Mouse (Mus musculus): ENCODE results near the gene Tbc1d21.
A peak's percentile ranks its signal among the peaks of the same experiment; 100 is the strongest.

Tbc1d21 gene

DNA sequence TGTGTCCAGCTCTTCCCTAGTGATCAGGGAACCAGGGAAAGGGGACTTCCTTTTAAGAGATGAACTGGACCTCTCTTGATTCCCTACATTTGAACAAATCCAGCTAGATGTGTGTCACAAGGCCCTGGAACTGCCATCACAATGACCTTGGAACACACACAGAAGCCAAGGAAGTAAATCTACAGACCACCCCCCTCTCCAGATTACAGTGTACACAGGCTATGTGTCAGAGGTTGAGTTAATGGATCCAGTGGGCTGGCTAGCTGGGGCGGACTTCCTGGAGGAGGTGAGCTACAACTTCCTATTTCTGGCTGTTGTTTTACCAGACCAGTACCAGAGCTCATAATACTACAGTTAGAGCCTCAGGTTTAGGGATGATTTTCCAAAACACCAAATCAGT, at the start of gene Tbc1d21:
Gene Tbc1d21 (minus strand): TSS at position 101 of the 400 bp plus-strand sequence.
- no peak for DNase-seq (ENCODE audit: low spot score in 2 of 2)

DNA sequence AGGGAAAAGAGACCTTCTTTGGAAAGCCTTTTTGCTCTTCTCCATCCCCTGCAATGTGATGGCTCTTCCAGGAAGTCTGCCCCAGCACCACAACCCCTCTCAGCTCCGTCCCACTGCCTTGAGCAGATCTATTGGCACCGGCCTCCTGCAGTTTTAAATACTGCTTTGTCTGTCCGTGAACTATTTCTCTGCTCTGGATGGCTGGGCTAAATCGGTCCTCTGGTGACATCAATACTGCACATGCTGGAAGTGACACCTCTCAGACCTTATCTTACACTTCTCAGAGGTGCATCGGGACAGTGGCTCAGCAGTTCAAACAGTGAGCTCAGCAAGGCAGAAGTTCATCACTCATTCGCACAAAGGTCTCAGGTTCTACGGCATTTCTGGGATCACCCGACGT, 41.3 kb upstream of the Tbc1d21 start:
- DNase-seq (ENCODE audit: low spot score in 2 of 2): no peak

DNA sequence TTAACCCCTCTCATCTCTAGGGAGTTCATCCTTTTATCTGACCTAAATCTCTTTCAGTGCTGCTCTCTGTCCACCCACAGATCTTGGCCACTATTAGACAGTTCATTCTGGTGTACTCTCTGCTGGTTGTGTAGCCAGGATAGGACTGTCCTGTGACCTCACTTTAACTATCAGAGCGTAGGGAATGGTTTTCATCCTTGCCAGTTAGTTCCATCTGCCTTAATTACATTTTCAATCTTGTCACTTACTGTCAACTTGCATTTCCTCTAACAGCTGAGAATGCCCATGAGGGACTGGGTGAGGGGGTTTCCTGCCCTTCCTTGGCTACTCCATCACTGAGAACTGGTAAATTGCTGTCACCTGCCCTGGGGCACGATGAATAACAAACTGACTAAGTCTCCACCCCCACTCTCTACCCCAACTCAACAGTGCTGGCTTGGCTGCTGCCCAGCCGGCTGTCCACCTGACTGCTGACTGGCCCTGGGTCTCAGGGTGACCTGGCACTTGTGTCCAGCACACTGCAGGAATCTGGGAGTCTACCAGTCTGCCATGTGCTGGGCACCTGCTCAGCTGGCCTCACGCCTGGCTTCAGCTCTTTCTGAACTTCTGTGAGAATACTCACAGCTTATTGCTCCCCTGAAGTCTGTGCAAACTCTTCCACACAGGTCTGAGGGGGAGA, 39.9 kb upstream of the Tbc1d21 start:
- DNase-seq (ENCODE audit: low spot score in 2 of 2): no peak

DNA sequence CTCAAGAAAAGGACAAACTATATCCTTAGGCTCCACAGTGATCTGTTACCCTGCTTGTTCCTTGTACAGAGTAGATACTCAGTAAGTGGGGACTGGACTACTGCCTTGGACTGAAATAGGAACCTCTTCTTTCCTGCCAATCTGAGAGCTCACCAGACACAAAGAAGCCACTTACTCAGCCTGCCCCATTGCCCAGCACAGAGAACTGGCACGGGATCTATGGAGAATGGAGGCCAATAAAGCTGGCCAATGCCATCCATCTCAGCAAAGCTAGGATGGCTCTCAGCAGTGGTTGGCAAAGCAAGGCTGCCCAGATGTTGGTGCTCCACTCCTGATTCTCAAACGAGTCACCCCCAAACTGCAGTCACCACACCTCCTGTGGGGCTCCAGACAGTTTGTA, 39.0 kb upstream of the Tbc1d21 start:
- DNase-seq (ENCODE audit: low spot score in 2 of 2): no peak

DNA sequence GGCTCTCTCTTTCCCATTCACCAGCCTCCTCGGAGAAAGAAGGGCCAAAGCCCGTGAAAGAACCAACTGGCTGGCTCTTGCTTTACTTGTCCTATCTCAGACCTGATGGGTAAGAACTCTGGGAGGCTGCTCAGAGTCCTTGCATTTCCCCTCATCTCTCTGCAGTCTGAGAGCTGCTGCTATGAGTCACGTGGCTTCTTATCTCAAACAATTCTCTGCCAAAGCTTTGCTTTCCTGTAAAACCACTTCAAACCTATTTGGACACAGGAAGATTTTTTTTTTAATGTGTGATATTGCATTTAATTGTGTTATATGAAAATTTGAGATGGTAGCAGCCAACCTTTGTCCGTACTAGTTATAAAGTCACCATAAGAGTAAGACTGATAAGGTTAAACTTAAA, 34.2 kb upstream of the Tbc1d21 start:
- no peak for DNase-seq (ENCODE audit: low spot score in 2 of 2)

DNA sequence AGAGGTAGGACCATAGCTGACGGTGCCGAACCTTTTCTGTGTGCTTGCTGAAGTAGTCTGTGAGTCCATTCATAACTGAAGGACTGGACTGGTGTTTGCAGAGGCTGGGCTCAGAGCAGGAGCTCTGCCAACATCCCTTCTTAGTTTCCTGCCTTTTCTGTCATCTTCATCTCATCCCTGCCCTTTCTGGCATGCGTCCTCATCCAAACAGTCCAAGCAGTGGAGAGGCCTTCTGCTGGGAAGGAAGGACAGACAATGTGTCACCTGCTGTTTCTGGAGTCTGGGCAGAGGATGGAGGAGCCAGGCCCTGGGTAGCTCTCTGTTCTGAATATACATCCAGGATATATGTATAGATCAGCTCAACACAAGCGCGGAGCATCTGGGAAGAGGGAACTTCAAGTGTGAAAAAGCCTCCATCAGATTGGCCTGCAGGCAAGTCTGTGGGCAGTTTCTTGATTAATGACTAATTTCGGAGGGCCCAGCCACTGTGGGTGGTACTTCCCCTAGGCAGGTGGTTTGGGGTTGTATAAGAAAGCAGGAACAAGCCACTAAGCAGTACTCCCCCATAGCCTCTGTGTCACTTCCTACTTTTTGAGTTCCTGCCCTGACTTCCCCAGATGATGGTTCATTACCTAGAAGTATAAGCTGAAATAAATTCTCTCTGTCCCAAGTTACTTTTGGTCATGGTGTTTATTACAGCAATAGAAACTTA, 31.3 kb upstream of the Tbc1d21 start:
- DNase-seq (ENCODE audit: low spot score in 2 of 2): no peak

DNA sequence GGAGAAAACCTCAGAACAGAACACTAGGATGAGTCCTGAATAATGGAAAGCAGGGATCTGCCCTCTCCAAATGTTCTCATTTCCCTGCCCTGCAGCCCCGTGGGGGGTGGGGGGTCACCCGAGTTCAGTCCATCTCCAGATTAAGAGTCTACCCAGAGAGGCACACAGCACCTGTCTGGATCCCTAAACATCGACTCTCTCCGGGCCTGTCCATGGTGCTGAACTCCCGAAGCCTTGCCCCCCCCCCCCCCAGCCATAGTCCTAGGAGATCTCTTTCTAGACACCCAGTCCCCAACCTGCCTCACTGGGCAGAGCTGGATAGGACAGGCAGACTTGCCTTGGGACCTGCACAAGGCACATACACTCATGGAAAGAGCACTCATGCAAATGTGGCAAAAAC, 29.4 kb upstream of the Tbc1d21 start:
- no peak for DNase-seq (ENCODE audit: low spot score in 2 of 2)

DNA sequence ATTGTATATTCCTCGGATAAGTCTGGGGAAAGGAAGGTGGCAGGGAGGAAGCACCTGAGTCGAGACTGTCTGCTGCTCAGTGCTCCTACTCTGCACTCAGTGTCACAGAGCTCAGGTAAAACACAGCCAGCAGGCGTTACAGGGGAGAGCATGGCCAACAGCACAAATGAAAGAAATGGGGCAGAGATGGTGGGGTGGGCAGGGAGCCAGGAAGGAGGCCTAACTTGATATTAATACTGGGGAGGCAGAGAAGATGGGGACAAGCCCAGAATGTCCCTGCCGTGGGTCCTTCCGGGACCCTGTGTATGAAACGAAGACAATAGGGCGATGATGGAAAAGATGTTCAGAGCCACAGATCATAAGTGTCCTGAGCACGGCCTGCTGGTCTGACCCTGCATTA, 24.4 kb upstream of the Tbc1d21 start:
- DNase-seq (ENCODE audit: low spot score in 2 of 2): no peak

DNA sequence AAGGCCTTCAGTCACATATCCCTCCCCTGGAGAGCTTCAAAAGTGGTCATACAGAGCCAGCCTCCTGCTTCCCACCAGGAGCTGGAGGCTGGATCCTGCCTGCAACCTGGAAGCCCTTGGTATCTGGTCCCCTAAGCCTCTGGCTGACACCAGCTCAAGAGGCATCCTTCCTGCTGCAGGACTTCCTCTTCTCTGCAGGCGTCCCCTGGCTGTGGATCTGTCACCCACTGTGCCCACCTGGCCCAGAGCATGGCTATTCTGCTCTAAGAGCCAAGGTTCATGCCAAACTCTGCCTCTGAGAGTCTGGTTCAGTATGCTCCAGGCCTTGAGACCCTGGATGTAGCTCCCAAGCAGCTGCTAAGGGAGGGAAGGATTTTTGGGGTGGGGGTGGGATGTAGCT, 23.6 kb upstream of the Tbc1d21 start:
- no peak for DNase-seq (ENCODE audit: low spot score in 2 of 2)

DNA sequence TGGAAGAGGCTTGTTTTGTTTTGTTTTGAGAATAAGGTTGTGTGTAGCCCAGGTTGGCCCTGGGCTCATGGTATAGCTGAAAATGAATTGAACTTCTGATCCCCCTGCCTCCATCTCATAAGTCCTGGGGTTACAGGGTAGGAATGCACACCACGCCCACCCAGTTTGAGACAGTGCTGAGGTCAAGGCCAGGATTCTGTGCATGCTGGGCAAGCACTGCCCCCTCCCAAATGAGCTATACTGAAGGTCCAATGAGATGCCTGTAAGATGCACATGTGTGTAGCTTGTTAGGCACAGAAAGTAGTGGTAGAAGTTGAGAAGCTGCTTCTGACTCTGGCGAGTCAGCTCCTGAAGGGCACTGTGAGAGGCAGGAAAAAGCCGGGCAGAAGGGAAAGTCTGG, 18.1 kb upstream of the Tbc1d21 start:
- no peak for DNase-seq (ENCODE audit: low spot score in 2 of 2)

DNA sequence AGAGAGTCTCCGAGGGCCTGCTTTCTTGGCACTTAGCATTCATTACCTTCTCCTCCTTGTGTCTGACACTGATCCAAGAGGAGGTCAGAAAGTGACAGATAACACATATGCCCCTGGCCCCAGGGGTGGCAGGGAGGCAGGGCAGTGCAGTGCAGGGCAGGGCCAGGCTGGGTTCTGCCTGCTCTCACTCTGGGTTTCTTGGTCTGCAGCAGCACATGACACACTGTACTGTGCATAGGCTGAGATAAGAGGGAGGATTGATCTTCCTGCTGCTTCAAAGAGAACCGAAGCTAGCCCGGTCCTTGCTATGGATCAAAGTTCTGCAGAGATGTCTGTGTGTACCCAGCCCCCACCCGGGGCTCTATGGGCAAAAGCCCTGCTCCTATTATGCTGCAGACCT, 8.6 kb upstream of the Tbc1d21 start:
- DNase-seq (ENCODE audit: low spot score in 2 of 2): no peak

DNA sequence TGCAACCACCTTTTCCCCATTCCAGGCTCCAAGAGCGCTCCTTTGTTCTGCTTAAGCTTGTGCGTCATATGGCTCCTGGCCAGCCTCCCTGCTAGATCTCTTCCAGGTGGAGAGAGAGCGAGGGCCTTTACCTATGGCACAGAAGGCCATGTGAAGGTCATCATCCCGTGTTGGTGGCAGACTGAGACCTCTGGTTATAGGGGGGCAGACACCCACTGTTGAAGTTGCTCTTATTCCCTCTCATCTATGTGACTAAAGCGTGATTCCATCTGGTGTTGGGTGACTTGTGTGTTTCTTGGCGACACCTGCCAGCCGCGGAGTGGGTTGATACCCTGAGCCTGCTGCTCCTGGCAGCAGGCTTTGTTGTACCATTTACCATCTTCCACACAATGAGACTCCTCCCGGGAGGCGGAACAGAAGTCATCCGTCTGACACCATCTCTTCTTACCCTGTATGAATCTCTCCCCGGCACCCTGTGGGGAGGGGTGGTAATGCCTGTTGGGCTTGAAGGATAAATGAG, 3.7 kb upstream of the Tbc1d21 start:
- DNase-seq (ENCODE audit: low spot score in 2 of 2): peak; percentile 30 to 51

DNA sequence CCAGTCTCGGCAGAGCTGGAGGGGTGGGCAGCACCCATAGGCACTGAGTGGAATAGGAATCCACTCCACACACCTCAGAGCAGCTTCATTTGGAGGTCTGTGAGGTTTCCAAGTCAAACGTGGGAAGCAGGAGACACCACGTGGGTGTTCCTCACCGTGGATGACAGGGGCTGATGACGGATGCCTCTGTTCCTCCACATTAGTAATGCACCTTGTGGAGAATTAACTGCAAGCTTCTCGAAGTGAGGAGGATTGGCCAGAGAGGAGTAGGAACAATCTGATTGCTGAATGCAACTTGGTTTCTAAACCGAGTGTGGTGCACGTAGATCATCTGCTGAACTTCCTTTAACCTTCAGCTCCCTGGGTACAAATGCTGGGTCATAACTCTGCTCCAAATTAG, 1.7 kb upstream of the Tbc1d21 start:
- DNase-seq (ENCODE audit: low spot score in 2 of 2): no peak

DNA sequence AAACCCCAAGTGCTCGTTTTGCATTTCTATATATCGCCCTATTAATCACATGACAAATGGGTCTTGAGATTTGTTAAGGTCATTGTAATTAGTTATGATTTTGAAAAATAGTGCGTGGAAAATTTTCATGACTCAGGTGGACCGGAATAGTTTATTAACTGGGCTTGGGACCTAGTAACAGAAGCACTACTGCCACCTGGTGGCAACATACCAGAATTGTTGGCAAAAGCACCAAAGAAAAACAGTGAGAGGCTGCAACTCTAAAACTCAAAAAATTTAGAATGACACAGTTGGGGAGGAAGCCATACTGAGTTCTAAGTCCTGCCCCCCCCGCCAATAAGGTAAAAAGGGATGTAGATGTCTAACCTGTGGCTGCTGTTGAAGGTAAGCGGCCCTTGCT, 611 bp downstream of the Tbc1d21 start:
- no peak for DNase-seq (ENCODE audit: low spot score in 2 of 2)

DNA sequence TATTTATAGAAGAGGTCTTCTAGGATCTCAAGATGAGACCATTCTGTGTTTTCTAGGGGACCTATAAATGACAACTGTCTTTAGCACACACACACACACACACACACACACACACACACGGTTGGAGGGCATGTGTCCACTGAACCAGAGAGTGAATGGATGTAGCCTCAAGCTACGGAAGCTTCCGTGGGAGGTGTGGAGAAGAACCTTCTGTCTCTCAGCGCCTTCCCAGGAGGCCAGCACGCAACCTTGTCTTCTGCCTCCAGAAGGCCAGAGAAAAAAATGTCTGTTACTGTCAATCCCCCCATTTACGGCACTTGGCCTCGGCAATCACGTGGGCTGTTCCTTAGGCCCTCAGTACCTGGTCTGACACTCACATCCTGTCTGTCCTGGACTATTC, 5.9 kb downstream of the Tbc1d21 start:
- DNase-seq (ENCODE audit: low spot score in 2 of 2): no peak

DNA sequence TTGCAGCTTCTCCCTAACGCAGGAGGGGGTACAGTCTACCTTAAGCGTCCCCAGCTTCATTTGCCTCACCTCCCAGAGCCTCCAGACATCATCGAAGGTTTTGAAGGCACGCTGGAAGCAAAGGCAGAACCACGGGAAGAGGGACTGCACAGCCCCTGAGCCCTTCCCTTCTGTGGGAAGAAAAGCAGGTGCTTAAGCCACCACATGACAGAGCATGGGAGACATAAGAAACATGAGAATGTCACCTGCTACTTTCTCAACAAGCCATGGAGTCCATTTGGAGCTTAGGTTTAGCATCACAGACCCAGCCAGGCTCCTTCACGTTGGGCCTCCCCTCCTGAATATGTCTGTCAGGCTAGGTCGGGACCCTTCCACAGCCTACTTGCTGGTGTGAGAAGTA, 8.3 kb downstream of the Tbc1d21 start:
- no peak for DNase-seq (ENCODE audit: low spot score in 2 of 2)

DNA sequence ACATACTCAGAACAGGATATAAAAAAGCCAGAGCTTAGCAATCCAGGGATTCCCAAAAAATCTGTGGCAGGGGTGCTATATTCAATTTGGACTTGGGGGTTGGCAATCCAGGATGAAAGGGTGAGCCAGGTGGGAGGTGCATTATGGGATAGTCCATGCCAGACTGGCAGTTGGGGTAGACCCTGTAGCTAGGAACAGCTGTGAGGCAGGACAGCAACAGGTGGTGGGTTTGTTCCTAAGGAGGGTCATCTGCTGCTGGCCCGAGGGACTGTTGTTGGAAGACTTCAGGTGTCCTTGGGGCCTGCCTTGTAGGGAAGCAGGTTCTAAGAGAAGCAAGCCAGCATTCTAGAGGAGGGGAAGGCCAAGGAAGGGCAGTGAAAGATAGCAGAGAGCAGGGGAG, 8.9 kb downstream of the Tbc1d21 start:
- no peak for DNase-seq (ENCODE audit: low spot score in 2 of 2)

DNA sequence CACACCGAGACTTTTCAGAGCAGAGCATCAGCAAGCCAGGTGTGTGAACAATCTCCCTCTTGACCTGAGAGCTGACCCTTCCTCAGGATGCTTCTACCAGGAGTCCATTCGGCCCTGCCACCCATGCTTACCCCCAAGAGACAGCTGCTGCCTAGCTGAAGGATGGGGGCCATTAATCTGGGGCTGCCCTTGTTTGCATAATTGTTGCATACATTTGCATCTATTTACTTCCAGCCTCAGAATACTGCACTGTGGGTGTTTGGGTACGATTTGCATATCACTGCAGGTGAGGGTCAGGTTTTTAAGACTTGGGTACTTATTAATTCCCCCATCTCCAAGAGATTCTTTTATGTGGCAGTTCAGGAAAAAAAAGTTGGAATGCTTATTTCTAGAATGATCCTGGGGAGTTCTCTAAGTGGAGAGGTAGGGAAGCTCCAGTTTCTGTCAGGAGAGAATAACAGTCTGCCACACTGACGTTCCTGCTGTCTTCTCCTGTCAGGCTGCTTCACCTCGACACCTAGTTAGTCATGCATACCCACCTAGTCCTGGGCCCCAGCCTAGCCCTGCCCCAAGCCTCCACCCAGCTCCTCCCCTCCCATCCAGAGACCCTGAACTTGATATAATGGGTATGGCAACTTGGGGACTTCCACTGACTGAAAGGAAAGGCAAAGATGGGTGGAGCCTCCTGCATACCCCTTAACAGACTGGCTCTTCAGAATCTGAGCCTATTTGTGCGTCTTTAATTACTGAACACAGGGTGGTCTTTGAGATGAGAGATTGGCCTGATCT, 14.8 kb downstream of the Tbc1d21 start:
- no peak for DNase-seq (ENCODE audit: low spot score in 2 of 2)

DNA sequence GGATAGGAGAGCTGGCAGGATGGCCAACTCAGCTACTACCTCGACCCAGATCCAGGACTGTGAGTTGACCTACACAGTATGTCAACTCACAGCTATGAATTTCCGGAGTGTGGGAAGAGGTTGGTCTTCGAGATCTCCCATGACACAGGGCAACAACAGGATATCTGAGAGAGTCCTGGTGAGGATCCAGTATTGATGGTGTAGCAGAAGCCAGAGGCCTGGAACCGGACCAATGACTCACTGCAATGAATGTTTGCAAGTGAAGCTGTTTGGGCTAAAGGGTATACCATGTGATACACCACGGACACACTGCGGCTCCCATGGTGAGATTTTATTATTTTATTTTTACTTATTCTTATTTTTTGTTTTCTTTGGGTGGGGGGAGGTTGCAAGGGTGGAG, 15.6 kb downstream of the Tbc1d21 start:
- DNase-seq (ENCODE audit: low spot score in 2 of 2): no peak

DNA sequence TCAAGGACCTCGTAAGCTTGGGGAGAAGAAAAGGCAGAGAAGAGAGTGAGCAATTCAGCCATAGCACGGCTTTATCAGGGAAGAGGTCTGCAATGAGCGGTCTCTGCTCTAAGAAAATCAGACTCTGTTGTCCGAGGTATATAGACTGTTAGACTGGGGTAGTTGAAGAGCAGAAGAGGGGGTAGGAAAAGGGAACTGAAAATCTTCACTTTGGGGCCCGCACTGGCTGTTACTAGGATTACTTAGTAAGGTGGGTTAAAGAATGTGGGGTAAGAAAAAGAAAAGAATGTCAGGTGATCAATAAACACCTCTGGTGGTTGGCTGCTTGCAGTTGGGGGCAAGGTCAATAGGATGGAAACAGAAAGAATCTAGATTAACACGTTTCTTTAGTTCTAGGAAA, 17.0 kb downstream of the Tbc1d21 start:
- no peak for DNase-seq (ENCODE audit: low spot score in 2 of 2)

DNA sequence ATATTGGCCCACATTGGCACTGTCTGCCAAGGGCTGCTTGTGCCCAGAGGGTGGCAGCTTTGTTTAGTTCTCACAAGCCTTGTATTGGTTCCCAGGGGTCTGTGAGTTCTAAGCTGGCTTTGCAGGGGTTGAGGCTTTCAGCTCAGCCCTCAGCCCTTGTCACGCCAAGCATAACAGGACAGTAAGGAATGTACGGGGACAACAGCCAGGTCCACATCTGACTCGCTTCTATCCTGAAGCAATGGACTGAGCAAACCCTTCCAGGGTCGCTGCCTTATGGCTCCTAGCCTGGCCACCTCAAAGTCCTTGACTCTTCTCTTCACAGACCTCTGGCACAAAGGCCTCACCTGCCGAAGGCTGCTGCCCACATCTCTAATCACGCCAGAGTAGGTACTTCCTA, 22.5 kb downstream of the Tbc1d21 start:
- DNase-seq (ENCODE audit: low spot score in 2 of 2): no peak

DNA sequence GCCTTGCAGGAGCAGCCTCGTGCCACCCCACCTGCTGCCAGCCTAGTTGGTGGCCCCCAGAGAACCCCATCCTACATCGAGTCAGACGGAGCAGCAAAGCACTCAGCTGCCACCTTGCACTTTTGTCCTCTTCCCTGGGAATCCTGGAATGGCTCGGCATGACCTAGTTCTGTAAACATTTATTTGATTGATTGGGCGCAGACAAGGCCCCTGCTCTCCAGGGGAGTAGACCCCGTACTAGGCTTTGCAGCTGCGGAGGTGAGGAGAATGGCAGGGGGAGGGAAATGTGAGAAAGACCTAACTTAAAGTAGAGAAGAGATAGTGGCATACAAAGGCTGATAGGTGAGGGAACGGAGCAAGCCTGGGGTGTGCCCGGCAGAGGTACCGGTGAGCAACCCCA, 23.8 kb downstream of the Tbc1d21 start:
- DNase-seq (ENCODE audit: low spot score in 2 of 2): no peak

DNA sequence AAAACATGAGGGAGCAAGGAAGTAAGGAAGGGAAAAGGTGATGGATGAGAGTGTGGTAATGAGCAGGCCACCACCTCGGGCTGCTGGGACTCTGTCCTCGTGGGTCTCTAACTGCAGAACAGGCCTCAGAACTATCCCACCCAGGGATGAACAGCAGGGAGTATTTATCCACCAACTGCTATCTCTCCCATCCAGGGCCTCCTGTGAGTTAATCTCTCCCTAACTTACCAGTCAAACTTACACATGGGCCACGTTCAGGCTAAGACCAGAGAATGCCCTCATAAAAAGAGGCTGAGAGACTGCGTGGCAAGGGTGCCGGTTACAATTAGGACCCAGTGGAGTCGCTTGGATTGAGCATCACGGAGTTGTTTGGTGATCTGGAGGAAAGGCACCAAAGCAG, 24.3 kb downstream of the Tbc1d21 start:
- no peak for DNase-seq (ENCODE audit: low spot score in 2 of 2)

Measured in frontal cortex, postnatal 25 days (tissue).